Mouse (Mus musculus) heart, embryonic 11.5 days (tissue): Measurements from ENCODE around the gene Runx2. TPM values are rescaled to one million over a fixed set of nuclear protein-coding genes. Genes with fewer than 3 reads are reported as not detected.
A peak's percentile ranks its signal among the peaks of the same experiment; 100 is the strongest.

Experiments used
- ATAC-seq: fragments of 200-750 bp; cut with Nextera tagmentation; replicated peaks from 2 replicates; pipeline ENCODE4 v1.8.0; 2017; ENCODE audit warnings: moderate library complexity; ENCODE audit not compliant: insufficient number of reproducible peaks, low FRiP score, low TSS enrichment
- H3K27ac ChIP-seq: fragments of 300-500 bp; sonication (generic); 2 replicates; pipeline ENCODE4 v1.5.1; 2014; ENCODE audit warnings: mild to moderate bottlenecking, low read depth, low read length
- H3K27me3 ChIP-seq: fragments of 300-500 bp; sonication (generic); 2 replicates; pipeline ENCODE4 v1.6.1; 2014; ENCODE audit warnings: mild to moderate bottlenecking, low read length, mixed read lengths; ENCODE audit not compliant: control insufficient read depth, insufficient read depth
- H3K36me3 ChIP-seq: fragments of 300-500 bp; sonication (generic); 2 replicates; pipeline ENCODE4 v1.6.1; 2014; ENCODE audit warnings: mild to moderate bottlenecking, low read length, moderate library complexity, mixed read lengths; ENCODE audit not compliant: control insufficient read depth, insufficient read depth
- H3K4me1 ChIP-seq: fragments of 300-500 bp; sonication (generic); 2 replicates; pipeline ENCODE4 v1.6.1; 2014; ENCODE audit warnings: low read length; ENCODE audit not compliant: control insufficient read depth, insufficient read depth
- H3K4me2 ChIP-seq: fragments of 300-500 bp; sonication (generic); 2 replicates; pipeline ENCODE4 v1.6.1; 2014; ENCODE audit warnings: mild to moderate bottlenecking, moderate library complexity
- H3K4me3 ChIP-seq: fragments of 300-500 bp; sonication (generic); 2 replicates; pipeline ENCODE4 v1.5.1; 2014; ENCODE audit warnings: low read depth, low read length
- H3K9ac ChIP-seq: fragments of 300-500 bp; sonication (generic); 2 replicates; pipeline ENCODE4 v1.6.1; 2014; ENCODE audit warnings: mild to moderate bottlenecking, low read depth, low read length, moderate library complexity
- H3K9me3 ChIP-seq: fragments of 300-500 bp; sonication (generic); replicated peaks from 2 replicates; pipeline ENCODE4 v1.6.1; 2016; ENCODE audit warnings: low read length; ENCODE audit not compliant: control insufficient read depth
- WGBS: fragments of 180-500 bp; shearing (Covaris S2); extraction: QIAGEN DNeasy Blood & Tissue Kit; methylation state at CpG from one replicate; pipeline ENCODE4 v1.1.7; 2014; ENCODE audit not compliant: insufficient replicate concordance; 5-methylcytosine and 5-hydroxymethylcytosine counted together
- polyA plus RNA-seq: library from polyadenylated mRNA; unstranded; fragments of >200 nt; fragmentation: Nextera tagmentation; extraction: Ambion mirVana; gene quantifications from 2 replicates; pipeline ENCODE4 v1.2.1, GENCODE M21; 2014

Runx2 gene
- polyA plus RNA-seq, 1 experiment from 2014 or later = 0.62 TPM

GRCm38 (mm10) chr17:44745378-44745777 lies 69.2 kb downstream of the Runx2 start:
- Histone ChIP-seq H3K9ac (no peak overlapping the region), H3K27ac (no peak overlapping the region), H3K4me1 (no peaks in the 10 kb centered on the region), H3K4me3 (no peak overlapping the region), H3K9me3 (no peaks in the 10 kb centered on the region), H3K4me2 (no peak overlapping the region), H3K36me3 (no peaks in the 10 kb centered on the region), H3K27me3 (peaks cover 3% of the 10 kb centered on the region; the same call in 1 of the 2 replicates)
- 85% methylated on average over 8 of the region's 8 CpGs for WGBS
- no peak for ATAC-seq

- no peak overlapping the region for H3K9ac ChIP-seq
- no peak overlapping the region for H3K27ac ChIP-seq
- ATAC-seq = no peak
- H3K4me2 ChIP-seq = no peak overlapping the region
- H3K4me3 ChIP-seq = no peak overlapping the region
- peaks cover 13% of the 10 kb centered on the region for H3K27me3 ChIP-seq
- WGBS = 47% methylated on average over 3 of the region's 3 CpGs
- no peaks in the 10 kb centered on the region for H3K36me3 ChIP-seq
- no peaks in the 10 kb centered on the region for H3K4me1 ChIP-seq
- no peaks in the 10 kb centered on the region for H3K9me3 ChIP-seq
These were observed 70.8 kb downstream of the Runx2 start for GRCm38 (mm10) chr17:44743780-44744179.

GRCm38 (mm10) chr17:44742246-44742645 lies 72.4 kb downstream of the Runx2 start:
- ATAC-seq = no peak
- no peak overlapping the region for H3K27ac ChIP-seq
- H3K4me3 ChIP-seq = no peak overlapping the region
- H3K4me2 ChIP-seq = no peak overlapping the region
- H3K36me3 ChIP-seq = no peaks in the 10 kb centered on the region
- 81% methylated on average over 9 of the region's 9 CpGs for WGBS
- peaks cover 28% of the 10 kb centered on the region for H3K27me3 ChIP-seq
- H3K9me3 ChIP-seq = no peaks in the 10 kb centered on the region
- H3K4me1 ChIP-seq = peaks cover 4% of the 10 kb centered on the region
- H3K9ac ChIP-seq = no peak overlapping the region

- ATAC-seq = no peak
- peaks cover 15% of the 10 kb centered on the region for H3K4me1 ChIP-seq
- H3K4me2 ChIP-seq = peak overlapping the region; percentile 43
- peak overlapping the region; percentile 32 for H3K4me3 ChIP-seq
- no peak overlapping the region for H3K9ac ChIP-seq
- H3K9me3 ChIP-seq = no peaks in the 10 kb centered on the region
- no peak overlapping the region for H3K27ac ChIP-seq
- peaks cover 64% of the 10 kb centered on the region for H3K27me3 ChIP-seq
- no peaks in the 10 kb centered on the region for H3K36me3 ChIP-seq
- 1% methylated on average over 15 of the region's 22 CpGs for WGBS
These were observed 76.4 kb downstream of the Runx2 start for GRCm38 (mm10) chr17:44738121-44738637.

GRCm38 (mm10) chr17:44737275-44738120 lies 77.1 kb downstream of the Runx2 start:
- H3K36me3 ChIP-seq = no peaks in the 10 kb centered on the region
- H3K9ac ChIP-seq = no peak overlapping the region
- H3K27me3 ChIP-seq = peaks cover 68% of the 10 kb centered on the region
- H3K4me3 ChIP-seq = peak overlapping the region; percentile 32
- no peak for ATAC-seq
- H3K27ac ChIP-seq = no peak overlapping the region
- WGBS = under 1% methylated on average over 33 of the region's 33 CpGs
- H3K4me2 ChIP-seq = peak overlapping the region; percentile 43
- peaks cover 15% of the 10 kb centered on the region for H3K4me1 ChIP-seq
- no peaks in the 10 kb centered on the region for H3K9me3 ChIP-seq

GRCm38 (mm10) chr17:44735991-44736561 lies 78.5 kb downstream of the Runx2 start:
- Histone ChIP-seq H3K9me3 (no peaks in the 10 kb centered on the region), H3K9ac (peak overlapping the region; percentile 69), H3K27me3 (peaks cover 73% of the 10 kb centered on the region), H3K4me1 (peaks cover 15% of the 10 kb centered on the region), H3K27ac (no peak overlapping the region), H3K36me3 (no peaks in the 10 kb centered on the region), H3K4me3 (peak overlapping the region; percentile 68), H3K4me2 (peak overlapping the region; percentile 97)
- under 1% methylated on average over 67 of the region's 73 CpGs for WGBS
- peak; percentile 62; the same call in 1 of the 2 replicates for ATAC-seq

GRCm38 (mm10) chr17:44735223-44735990 lies 79.2 kb downstream of the Runx2 start:
- H3K4me1 ChIP-seq = peaks cover 15% of the 10 kb centered on the region
- peak overlapping the region; percentile 97 for H3K4me2 ChIP-seq
- WGBS = under 1% methylated on average over 58 of the region's 64 CpGs
- no peaks in the 10 kb centered on the region for H3K36me3 ChIP-seq
- peak overlapping the region; percentile 68 for H3K4me3 ChIP-seq
- peaks cover 71% of the 10 kb centered on the region for H3K27me3 ChIP-seq
- no peaks in the 10 kb centered on the region for H3K9me3 ChIP-seq
- H3K9ac ChIP-seq = peak overlapping the region; percentile 69; the same call in 1 of the 2 replicates
- no peak overlapping the region for H3K27ac ChIP-seq
- ATAC-seq = peak; percentile 43; the same call in 1 of the 2 replicates

GRCm38 (mm10) chr17:44734501-44735222 lies 79.9 kb downstream of the Runx2 start:
- Histone ChIP-seq H3K27ac (no peak overlapping the region), H3K36me3 (no peaks in the 10 kb centered on the region), H3K4me3 (peak overlapping the region; percentile 68), H3K4me2 (peak overlapping the region; percentile 97), H3K9ac (peak overlapping the region; percentile 43; the same call in 1 of the 2 replicates), H3K27me3 (peaks cover 69% of the 10 kb centered on the region), H3K4me1 (peaks cover 15% of the 10 kb centered on the region), H3K9me3 (no peaks in the 10 kb centered on the region)
- under 1% methylated on average over 48 of the region's 48 CpGs for WGBS
- ATAC-seq = no peak
